Mouse (Mus musculus) left cerebral cortex, postnatal 36 days (tissue): ENCODE results near the gene Senp3. TPM values are rescaled to one million over a fixed set of nuclear protein-coding genes. Genes with fewer than 3 reads are reported as not detected.
"Not testable (repeated sequence)": the region's sequence is repeated elsewhere in the genome, so short reads cannot be mapped to it uniquely, and the experiment has no call there.

Source experiments
- DNase-seq, 2 experiments: peaks; one replicate each; pipeline ENCODE4 v3.0.0; 2021 to 2022; ENCODE audit warnings: low spot score in 2 of 2, mixed read lengths in 1 of 2
- intact Hi-C: fragments of 180-260 bp; cut with DNase I; formaldehyde crosslinking; loops from one replicate; pipeline ENCODE4 v1.15.1; 2025
- total RNA-seq, 2 experiments: library from RNA; stranded (reverse); gene quantifications; 2 replicates each; pipeline ENCODE4 v1.2.3; 2021

Senp3 gene
- total RNA-seq: 100 to 1,000 TPM in 1 of 2 experiments, 10 to 100 TPM in 1; 84.3 to 114 TPM

DNA sequence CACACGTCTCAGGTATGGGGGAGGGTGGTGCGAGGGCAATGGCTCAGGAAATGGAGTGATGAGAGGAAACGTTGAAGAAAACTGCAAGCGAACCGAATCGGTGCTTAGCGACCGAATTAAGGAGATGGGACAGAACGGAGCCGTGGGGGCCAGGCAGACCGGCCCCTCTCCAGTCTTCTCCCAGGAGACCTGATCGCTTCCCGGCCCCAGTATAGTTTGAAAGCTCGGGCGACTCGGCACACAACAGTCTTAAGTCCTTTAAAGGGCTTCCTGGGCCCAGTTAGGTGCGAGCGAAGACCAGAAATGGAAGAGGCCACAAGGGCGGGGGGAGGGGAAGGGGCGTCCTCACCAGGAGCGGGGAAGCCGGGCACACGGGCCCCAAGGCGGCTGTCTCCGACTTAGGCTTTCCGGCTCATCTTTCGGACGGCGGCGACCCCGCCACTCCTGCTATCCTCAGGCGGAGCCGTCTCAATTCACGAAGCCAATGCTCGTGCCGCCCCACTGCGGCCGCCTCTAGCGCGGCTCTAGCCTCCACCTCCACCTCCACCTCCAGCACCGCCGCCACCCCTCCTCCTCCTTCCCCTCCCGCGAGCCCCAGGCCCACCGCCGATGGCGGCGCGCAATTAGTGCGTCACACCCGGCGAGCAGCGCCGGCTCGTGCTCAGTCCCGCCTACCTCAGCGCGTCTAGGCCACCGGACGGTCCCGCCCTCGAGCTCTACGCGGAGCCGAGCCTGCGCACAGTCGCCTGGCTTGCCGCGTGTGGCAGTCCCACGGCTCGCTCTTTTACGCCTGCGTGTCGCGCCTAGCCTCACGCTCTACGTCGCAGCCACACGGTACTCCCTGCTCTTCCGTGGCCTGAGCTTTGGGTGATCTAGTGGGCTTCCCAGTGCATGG, at the start of gene Senp3:
Senp3 (minus strand) TSS at position 771 of the 895 bp plus-strand sequence.
- peak; percentile 97 to 99 for DNase-seq
- intact Hi-C loops: loop anchor here (1.0 to 5.0 kb wide), 4 partner anchors 9 to 221 kb away; partner anchors contain the start of genes 2810408A11Rik, Eif4a1 and Neurl4

DNA sequence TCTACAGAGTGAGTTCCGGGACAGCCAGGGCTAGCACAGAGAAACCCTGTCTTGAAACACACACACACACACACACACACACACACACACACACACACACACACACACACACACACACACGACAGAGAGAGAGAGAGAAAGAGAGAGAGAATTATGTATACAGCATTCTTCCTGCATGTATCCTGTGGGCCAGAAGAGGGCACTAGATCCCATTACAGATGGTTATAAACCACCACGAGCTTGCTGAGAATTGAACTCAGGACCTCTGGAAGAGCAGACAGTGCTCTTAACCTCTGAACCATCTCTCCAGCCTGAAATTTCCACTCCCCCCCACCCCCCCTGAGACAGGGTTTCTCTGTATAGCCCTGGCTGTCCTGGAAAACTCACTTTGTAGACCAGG, 49.5 kb upstream of the Senp3 start:
- intact Hi-C loops, DNase-seq: not testable (repeated sequence)

DNA sequence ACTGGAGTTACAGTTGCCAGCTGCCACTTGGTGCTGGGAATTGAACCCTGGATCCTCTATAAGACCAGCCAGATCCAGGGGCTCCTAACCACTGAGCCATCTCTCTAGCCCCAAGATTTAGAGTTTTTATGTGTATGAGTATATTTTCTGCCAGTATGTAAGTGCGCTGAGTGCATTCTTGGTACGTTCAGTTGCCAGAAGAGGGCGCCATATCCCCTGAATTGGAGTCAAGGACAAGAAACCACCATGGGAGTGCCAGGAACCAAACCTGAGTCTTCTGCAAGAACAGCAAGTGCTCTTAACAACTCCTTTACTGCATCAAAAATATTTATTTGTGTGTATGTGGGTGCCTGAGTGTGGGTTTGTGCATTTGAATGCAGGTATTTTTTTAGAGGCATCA, 47.2 kb upstream of the Senp3 start:
- intact Hi-C loops: no loop called here
- no peak for DNase-seq

- intact Hi-C loops: no loop called here
- no peak for DNase-seq
Measured at GRCm38 (mm10) chr11:69725951-69726350, 44.1 kb upstream of the Senp3 start.

DNA sequence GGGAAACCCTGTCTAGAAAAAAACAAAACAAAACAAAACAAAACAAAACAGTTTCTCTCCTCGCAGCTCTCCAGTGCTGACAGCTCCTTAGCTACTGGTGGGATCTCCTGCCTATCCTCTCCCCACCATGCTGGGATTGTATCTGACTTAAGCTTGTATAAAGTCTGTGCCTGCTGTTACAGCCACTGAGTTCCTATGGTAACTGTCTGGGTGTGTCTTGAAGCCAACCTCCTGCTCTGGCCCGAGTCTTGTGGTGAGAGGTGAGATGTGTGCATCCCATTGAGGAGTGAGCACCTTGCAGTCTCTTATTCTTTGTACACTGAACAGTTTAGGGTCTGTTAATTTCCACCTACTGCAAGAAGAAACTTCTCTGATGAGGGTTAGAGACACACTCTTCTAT, 41.2 kb upstream of the Senp3 start:
- intact Hi-C loops: no loop called here
- DNase-seq: no peak

- intact Hi-C loops: no loop called here
- no peak for DNase-seq
Measured at GRCm38 (mm10) chr11:69720852-69721251, 39.0 kb upstream of the Senp3 start.

- intact Hi-C loops: no loop called here
Measured at GRCm38 (mm10) chr11:69719423-69719822, 37.5 kb upstream of the Senp3 start.

DNA sequence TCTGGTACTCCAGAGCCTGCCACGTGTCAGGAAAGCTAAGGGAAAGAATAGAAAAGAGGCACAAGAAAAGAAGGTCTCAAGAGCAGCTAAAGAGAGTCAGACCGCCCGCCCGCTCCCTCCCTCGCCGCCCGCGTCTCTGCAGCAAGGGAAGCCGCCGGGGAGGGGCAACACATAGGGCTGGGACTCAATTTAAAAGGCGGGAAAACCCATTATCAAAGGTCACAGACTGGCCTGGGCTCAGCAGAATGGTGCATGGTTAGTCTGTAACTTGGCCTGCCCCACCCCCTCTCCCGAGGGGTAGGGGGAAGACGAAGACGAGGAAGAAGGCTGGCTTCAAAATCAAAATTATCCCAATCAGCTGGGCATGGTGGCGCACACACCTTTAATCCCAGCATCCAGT, 36.8 kb upstream of the Senp3 start:
- DNase-seq: no peak
- intact Hi-C loops: no loop called here

More at GRCm38 (mm10) chr11:69719423-69719822, 37.5 kb upstream of the Senp3 start:
- no peak for DNase-seq

DNA sequence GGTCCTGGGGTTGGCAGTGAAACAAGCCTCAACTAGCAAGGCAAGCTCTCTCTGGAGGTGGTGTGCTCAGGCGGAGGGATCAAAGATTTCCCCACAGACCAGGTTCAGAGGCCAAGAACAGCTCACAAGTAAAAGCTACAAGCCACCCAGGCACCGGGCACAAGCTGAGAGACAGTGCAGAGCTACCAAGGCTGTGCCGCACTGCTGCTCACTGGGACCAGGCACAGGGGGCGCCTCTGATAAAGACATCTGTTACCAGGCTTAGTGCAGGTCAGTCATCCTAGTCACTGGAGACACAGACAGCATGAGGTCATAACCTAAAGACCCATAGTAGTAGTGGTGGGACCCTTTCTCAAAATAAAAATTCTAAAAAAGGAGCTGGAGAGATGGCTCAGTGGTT, 35.1 kb upstream of the Senp3 start:
- intact Hi-C loops: loop anchor here (2.0 kb wide), 1 partner anchor 34 kb away; the partner anchor contains the start of gene Senp3

GRCm38 (mm10) chr11:69715929-69716328, 34.0 kb upstream of the Senp3 start:
- intact Hi-C loops: loop anchor here (2.0 kb wide), 1 partner anchor 33 kb away; the partner anchor contains the start of gene Senp3
- no peak for DNase-seq

More for the DNA sequence above, 35.1 kb upstream of the Senp3 start:
- DNase-seq: no peak

DNA sequence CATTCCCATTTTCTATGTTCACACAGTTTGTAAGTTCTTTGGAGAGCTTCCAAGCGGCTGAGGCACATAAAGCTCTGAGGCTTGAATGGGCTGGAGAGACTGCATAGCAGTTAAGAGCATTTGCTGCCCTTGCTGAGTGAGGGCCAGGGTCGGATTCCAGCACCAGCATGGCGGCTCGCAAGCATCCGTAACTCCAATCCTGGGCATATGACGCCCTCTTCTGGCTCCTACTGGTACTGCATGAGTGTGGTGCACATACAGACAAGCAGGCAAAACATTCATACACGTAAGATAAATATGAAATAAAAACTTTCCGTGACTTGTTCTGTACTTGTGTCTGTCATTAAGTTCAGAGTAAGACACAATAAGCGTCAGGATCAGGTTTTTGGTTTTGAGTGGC, 33.6 kb upstream of the Senp3 start:
- DNase-seq: no peak
- intact Hi-C loops: no loop called here

GRCm38 (mm10) chr11:69714636-69715329, 32.9 kb upstream of the Senp3 start:
- intact Hi-C loops: no loop called here
- no peak for DNase-seq

GRCm38 (mm10) chr11:69712954-69713672, 31.2 kb upstream of the Senp3 start:
- intact Hi-C loops: no loop called here
- DNase-seq: no peak

DNA sequence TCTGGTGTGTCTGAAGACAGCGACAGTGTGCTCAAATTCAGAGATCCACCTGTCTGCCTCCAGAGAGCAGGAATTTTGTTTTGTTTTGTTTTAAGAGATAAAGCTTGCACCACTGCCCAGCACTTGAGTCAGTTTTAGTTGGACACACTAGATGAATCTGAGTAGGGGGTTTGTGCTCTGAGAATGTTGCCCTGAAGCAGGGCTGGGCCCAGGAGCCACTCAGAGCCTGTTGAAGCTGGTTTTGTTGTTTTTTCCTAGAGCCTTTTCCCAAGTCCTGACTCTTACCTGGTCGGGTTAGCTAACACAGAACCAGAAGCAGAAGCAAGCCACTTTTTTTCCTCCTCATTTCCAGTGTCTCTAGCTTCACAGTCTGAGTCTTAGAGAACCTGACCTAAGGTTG, 29.2 kb upstream of the Senp3 start:
- intact Hi-C loops: no loop called here
- no peak for DNase-seq

- intact Hi-C loops: no loop called here
- DNase-seq: no peak
Measured at GRCm38 (mm10) chr11:69710470-69710869, 28.6 kb upstream of the Senp3 start.

DNA sequence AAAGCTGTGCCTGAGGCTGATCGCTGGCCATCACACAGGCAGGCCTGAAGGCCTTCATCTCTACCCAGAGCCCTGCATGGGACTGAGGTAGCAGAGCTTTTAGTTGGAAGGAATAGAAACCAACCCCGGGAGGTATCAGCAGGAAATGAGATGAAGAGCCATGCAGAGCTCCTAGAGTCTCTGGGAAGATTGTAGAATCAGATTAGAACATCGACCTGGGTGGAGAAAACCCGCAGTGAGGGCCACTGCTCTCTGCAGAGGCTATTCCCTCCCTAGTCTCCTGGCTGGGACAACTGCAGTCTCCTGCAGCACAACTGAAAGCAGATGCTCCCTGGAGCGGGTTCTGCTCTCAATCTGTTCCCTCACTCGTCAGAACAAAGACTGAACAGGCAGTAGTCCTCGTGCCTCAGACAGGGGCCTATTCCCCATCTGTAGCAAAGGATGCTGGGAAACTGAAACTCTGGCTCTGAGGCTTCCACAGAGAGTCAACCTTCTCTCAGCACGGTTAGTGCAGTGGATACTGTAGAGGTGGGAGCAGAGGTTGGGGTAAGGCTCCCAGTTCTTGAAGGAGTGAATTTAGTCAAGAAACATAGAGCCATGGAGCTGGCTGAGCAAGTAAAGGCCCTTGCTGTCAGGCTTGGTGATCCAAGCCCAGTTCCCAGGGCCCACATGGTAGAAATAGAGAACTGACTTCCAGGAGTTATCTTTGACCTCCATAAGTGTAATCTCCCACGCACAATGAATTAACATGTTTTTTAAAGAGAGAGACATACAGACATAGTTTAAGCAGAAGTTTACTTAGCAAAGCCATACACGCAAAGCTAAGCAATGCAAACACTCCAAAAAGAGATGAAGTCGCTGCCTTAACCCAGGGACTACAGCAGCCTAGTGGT, 27.9 kb upstream of the Senp3 start:
- no peak for DNase-seq
- intact Hi-C loops: no loop called here

DNA sequence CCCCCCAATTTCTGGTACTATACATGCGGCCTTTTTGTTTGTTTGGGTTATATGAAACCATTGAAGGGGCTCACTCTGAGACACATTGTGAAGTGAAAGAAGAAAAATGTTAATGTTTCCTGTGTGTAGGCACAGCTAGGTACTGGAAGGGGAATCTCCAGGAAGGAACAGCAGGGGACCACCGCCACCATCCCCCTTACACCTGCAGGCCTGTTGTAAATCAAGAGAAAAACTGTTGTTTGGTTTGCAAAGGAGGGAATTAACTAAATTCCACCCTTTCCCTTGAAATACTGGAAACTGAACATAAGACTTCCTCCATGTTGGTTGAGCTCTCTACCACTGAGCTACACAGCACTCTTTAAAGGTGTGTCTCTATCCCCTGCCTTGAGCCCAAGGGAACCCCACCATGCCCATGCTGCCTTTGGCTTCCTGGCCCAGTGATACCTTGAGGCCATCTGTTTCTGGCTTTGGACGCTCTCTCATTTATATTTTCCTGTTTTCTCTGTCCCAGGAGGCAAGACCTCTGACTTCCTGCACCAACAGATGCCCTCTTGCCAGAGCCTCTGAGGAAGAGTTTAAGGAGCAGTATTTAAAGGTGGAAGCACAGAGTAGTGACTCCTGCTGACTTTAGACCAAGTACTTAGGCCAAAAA, 26.9 kb upstream of the Senp3 start:
- DNase-seq: no peak
- intact Hi-C loops: no loop called here

DNA sequence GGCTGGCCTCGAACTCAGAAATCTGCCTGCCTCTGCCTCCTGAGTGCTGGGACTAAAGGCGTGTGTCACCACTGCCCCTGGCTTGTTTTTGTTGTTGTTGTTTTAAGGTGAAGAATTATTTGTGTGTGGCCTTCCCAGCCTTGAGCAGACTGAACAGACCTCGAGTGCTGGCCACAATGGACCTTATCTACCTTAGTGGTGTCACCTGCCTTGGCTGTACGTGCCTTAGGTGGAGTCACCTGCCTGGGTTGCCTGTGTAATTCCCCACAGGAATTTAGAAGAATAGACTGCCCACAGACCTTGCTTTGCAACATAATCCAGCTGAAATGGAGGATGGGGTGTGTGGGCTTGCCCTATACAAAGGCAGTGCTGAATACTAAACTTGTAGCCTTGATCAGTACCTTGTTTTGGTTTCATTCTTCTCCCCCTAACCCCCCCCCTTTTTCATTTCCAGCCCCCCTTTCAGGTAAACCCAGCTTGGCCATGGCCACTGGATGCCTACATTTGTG, 26.0 kb upstream of the Senp3 start:
- DNase-seq: no peak
- intact Hi-C loops: no loop called here
